Mouse (Mus musculus) MEL (cell line): ENCODE data around the gene Tspyl4.
"Not testable (repeated sequence)": the region's sequence is repeated elsewhere in the genome, so short reads cannot be mapped to it uniquely, and the experiment has no call there.

ENCODE experiments used
- CTCF ChIP-seq, 3 experiments: IDR thresholded peaks in 2 of 3; conservative IDR thresholded peaks in 1 of 3; 2 replicates each; pipeline ENCODE4 v1.5.1; 2011 to 2012; ENCODE audit warnings: low read length in 3 of 3, low read depth in 2 of 3, mild to moderate bottlenecking in 2 of 3, improper control_type of control experiment in 1 of 3, inconsistent platforms in 1 of 3, mixed read lengths in 1 of 3, moderate library complexity in 1 of 3; ENCODE audit not compliant: control insufficient read depth in 1 of 3, insufficient read depth in 1 of 3, poor library complexity in 1 of 3, severe bottlenecking in 1 of 3
- GABPA ChIP-seq: IDR thresholded peaks from 2 replicates; pipeline ENCODE4 v1.6.1; 2012; ENCODE audit warnings: low read depth, mild to moderate bottlenecking, inconsistent platforms, low read length, improper control_type of control experiment, moderate library complexity
- MEF2A ChIP-seq: IDR thresholded peaks from 2 replicates; pipeline ENCODE4 v1.6.1; 2014; ENCODE audit warnings: low read depth, mild to moderate bottlenecking, inconsistent platforms, low read length, improper control_type of control experiment; ENCODE audit not compliant: poor library complexity, insufficient replicate concordance, severe bottlenecking; ENCODE audit errors: extremely low read depth
- MYB ChIP-seq: IDR thresholded peaks from 2 replicates; pipeline ENCODE4 v1.6.1; 2011; ENCODE audit warnings: mild to moderate bottlenecking, low read depth, low read length, improper control_type of control experiment
- POLR2A ChIP-seq, 2 experiments: IDR thresholded peaks; 2 replicates each; pipeline ENCODE4 v1.6.1; 2011 to 2012; ENCODE audit warnings: low read length in 2 of 2, mild to moderate bottlenecking in 2 of 2, control low read depth in 1 of 2, improper control_type of control experiment in 1 of 2, low read depth in 1 of 2, moderate library complexity in 1 of 2; ENCODE audit not compliant: control insufficient read depth in 1 of 2, insufficient read depth in 1 of 2, poor library complexity in 1 of 2

- TF ChIP-seq CTCF (IDR thresholded peaks at IDR 0.05 in 2 of 3, conservative IDR thresholded peaks at IDR 0.05 in 1 of 3; ENCODE audit: control insufficient read depth in 1 of 3, insufficient read depth in 1 of 3, low read depth in 2 of 3, low read length in 3 of 3, poor library complexity in 1 of 3, severe bottlenecking in 1 of 3); POLR2A (IDR thresholded peaks at IDR 0.05; ENCODE audit: control insufficient read depth in 1 of 2, insufficient read depth in 1 of 2, low read depth in 1 of 2, low read length in 2 of 2, poor library complexity in 1 of 2); GABPA; MEF2A; MYB: not testable (repeated sequence)
These were observed 44.4 kb upstream of the Tspyl4 start for GRCm38 (mm10) chr10:34252833-34253232.
